Mouse (Mus musculus) forebrain, embryonic 16.5 days (tissue): ENCODE results near the gene Sertad2. TPM values are rescaled to one million over a fixed set of nuclear protein-coding genes. Genes with fewer than 3 reads are reported as not detected.

Experiments used
- ATAC-seq: fragments of 200-750 bp; cut with Nextera tagmentation; 2 replicates; pipeline ENCODE4 v1.8.0; 2017; ENCODE audit warnings: mild to moderate bottlenecking, moderate library complexity
- H3K27ac ChIP-seq: fragments of 300-500 bp; sonication (generic); 2 replicates; pipeline ENCODE4 v1.5.1; 2014; ENCODE audit warnings: low read length, control low read depth
- H3K27me3 ChIP-seq: fragments of 300-500 bp; sonication (generic); replicated peaks from 2 replicates; pipeline ENCODE4 v1.6.1; 2014; ENCODE audit warnings: low read length; ENCODE audit not compliant: control insufficient read depth, insufficient read depth
- H3K36me3 ChIP-seq: fragments of 300-500 bp; sonication (generic); 2 replicates; pipeline ENCODE4 v1.6.1; 2014; ENCODE audit not compliant: control insufficient read depth, insufficient read depth
- H3K4me1 ChIP-seq: fragments of 300-500 bp; sonication (generic); replicated peaks from 2 replicates; pipeline ENCODE4 v1.6.1; 2014; ENCODE audit warnings: low read length; ENCODE audit not compliant: control insufficient read depth, insufficient read depth
- H3K4me2 ChIP-seq: fragments of 300-500 bp; sonication (generic); 2 replicates; pipeline ENCODE4 v1.6.1; 2014; ENCODE audit warnings: mild to moderate bottlenecking, low read length, control low read depth
- H3K4me3 ChIP-seq: fragments of 300-500 bp; sonication (generic); replicated peaks from 2 replicates; pipeline ENCODE4 v1.5.1; 2014; ENCODE audit warnings: mild to moderate bottlenecking, low read length, control low read depth
- H3K9ac ChIP-seq: fragments of 300-500 bp; sonication (generic); replicated peaks from 2 replicates; pipeline ENCODE4 v1.6.1; 2014; ENCODE audit warnings: low read depth, low read length, control low read depth
- H3K9me3 ChIP-seq: fragments of 300-500 bp; sonication (generic); 2 replicates; pipeline ENCODE4 v1.6.1; 2016; ENCODE audit warnings: low read length; ENCODE audit not compliant: control insufficient read depth
- WGBS: fragments of 180-500 bp; shearing (Covaris S2); extraction: QIAGEN DNeasy Blood & Tissue Kit; methylation state at CpG from one replicate; pipeline ENCODE4 v1.1.7; 2014; 5-methylcytosine and 5-hydroxymethylcytosine counted together
- polyA plus RNA-seq: library from polyadenylated mRNA; unstranded; fragments of >200 nt; fragmentation: Nextera tagmentation; extraction: Ambion mirVana; gene quantifications from 2 replicates; pipeline ENCODE4 v1.2.1, GENCODE M21; 2015

Gene Sertad2
- polyA plus RNA-seq, 1 experiment from 2014 or later = 30.3 TPM

- WGBS = 32% methylated on average over 3 of the region's 3 CpGs
- Histone ChIP-seq H3K36me3 (no peaks in the 10 kb centered on the region), H3K9ac (no peak overlapping the region), H3K9me3 (no peaks in the 10 kb centered on the region), H3K27me3 (no peaks in the 10 kb centered on the region), H3K4me1 (peaks cover 41% of the 10 kb centered on the region), H3K4me3 (no peak overlapping the region), H3K27ac (peak overlapping the region; percentile 21; the same call in 1 of the 2 replicates), H3K4me2 (no peak overlapping the region)
- ATAC-seq = no peak
These were observed 116.0 kb downstream of the Sertad2 start for GRCm38 (mm10) chr11:20659094-20659493.

- H3K4me1 ChIP-seq = peaks cover 36% of the 10 kb centered on the region
- H3K4me3 ChIP-seq = no peak overlapping the region
- no peaks in the 10 kb centered on the region for H3K36me3 ChIP-seq
- H3K27ac ChIP-seq = no peak overlapping the region
- H3K27me3 ChIP-seq = no peaks in the 10 kb centered on the region
- no peak overlapping the region for H3K9ac ChIP-seq
- 85% methylated on average over 14 of the region's 14 CpGs for WGBS
- H3K4me2 ChIP-seq = no peak overlapping the region
- no peaks in the 10 kb centered on the region for H3K9me3 ChIP-seq
- ATAC-seq = no peak
These were observed 117.4 kb downstream of the Sertad2 start for GRCm38 (mm10) chr11:20660111-20661097.

GRCm38 (mm10) chr11:20661652-20662051, 118.6 kb downstream of the Sertad2 start:
- Histone ChIP-seq H3K4me2 (no peak overlapping the region), H3K27ac (no peak overlapping the region), H3K9ac (no peak overlapping the region), H3K9me3 (no peaks in the 10 kb centered on the region), H3K4me3 (no peak overlapping the region), H3K36me3 (no peaks in the 10 kb centered on the region), H3K4me1 (peaks cover 23% of the 10 kb centered on the region), H3K27me3 (no peaks in the 10 kb centered on the region)
- no peak for ATAC-seq
- WGBS = 33% methylated on average over 4 of the region's 4 CpGs

- Histone ChIP-seq H3K4me2 (no peak overlapping the region), H3K9me3 (no peaks in the 10 kb centered on the region), H3K36me3 (no peaks in the 10 kb centered on the region), H3K27ac (no peak overlapping the region), H3K27me3 (no peaks in the 10 kb centered on the region), H3K4me3 (no peak overlapping the region), H3K9ac (no peak overlapping the region), H3K4me1 (peaks cover 18% of the 10 kb centered on the region)
- 53% methylated on average over 7 of the region's 7 CpGs for WGBS
- no peak for ATAC-seq
These were observed 119.8 kb downstream of the Sertad2 start for GRCm38 (mm10) chr11:20662811-20663210.

DNA sequence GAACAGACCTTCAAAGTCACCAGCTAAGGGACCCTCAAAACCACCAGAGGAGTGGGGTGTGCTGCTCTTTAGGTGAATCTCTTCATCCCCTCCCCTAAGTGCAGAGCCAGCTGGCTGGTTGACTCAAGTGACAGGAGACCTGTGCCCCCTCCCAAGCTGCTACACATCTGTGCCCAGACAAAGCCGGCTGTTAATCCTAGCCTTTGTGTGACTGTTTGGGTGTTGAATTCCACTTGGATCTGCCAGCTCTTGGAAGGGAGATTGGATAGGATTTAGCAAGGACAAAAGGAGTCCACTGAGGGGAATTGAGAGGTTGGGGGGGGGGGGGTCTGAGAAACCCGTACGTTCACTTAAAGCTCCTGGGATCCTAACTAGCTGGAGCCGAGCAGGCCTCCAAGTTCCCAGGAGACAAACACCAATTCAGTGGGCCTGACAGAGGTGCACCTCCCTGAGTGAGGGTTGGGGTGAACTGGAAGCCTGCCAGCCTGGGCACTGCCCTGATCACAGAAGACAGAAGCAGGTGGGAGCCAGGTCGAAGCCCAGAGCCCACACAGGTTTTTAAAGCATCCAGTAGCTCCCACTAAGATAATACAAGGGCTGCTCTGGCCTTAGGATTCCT, 120.6 kb downstream of the Sertad2 start:
- WGBS = 10% methylated on average over 5 of the region's 5 CpGs
- H3K9me3 ChIP-seq = no peaks in the 10 kb centered on the region
- H3K9ac ChIP-seq = no peak overlapping the region; the same call in 1 of the 2 replicates
- ATAC-seq = peak; percentile 32; the same call in 1 of the 2 replicates
- no peak overlapping the region for H3K4me2 ChIP-seq
- H3K27me3 ChIP-seq = no peaks in the 10 kb centered on the region
- H3K4me3 ChIP-seq = no peak overlapping the region
- H3K36me3 ChIP-seq = no peaks in the 10 kb centered on the region
- H3K27ac ChIP-seq = no peak overlapping the region
- H3K4me1 ChIP-seq = peaks cover 18% of the 10 kb centered on the region

DNA sequence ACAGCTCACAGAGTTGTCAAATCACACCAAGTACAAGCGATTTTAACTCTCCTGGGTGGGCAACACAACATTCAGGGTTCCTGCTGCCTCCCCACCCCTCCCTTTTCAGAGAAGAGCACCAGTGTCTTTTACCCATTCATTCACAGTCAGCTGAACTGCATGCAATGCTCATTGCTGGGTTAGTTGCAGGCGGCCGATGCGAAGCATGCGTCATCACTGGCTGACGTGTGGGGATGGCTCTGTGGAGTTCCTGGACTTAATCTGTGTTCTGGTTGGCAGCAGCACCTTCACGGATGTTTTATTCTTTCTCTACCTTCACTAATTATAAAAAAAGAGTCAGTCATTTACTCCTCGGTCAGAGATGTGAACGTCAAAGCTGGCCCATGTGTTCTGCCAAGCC, 121.8 kb downstream of the Sertad2 start:
- ATAC-seq = no peak; the same call in 1 of the 2 replicates
- Histone ChIP-seq H3K36me3 (no peaks in the 10 kb centered on the region), H3K4me2 (no peak overlapping the region), H3K4me1 (peaks cover 12% of the 10 kb centered on the region), H3K27me3 (no peaks in the 10 kb centered on the region), H3K9me3 (no peaks in the 10 kb centered on the region), H3K9ac (no peak overlapping the region), H3K27ac (no peak overlapping the region), H3K4me3 (no peak overlapping the region)
- 35% methylated on average over 9 of the region's 9 CpGs for WGBS

GRCm38 (mm10) chr11:20671789-20672392, 128.8 kb downstream of the Sertad2 start:
- no peaks in the 10 kb centered on the region for H3K9me3 ChIP-seq
- 53% methylated on average over 6 of the region's 6 CpGs for WGBS
- H3K4me3 ChIP-seq = no peak overlapping the region
- no peaks in the 10 kb centered on the region for H3K27me3 ChIP-seq
- H3K36me3 ChIP-seq = no peaks in the 10 kb centered on the region
- no peak overlapping the region for H3K27ac ChIP-seq
- H3K4me1 ChIP-seq = no peaks in the 10 kb centered on the region
- no peak overlapping the region for H3K4me2 ChIP-seq
- no peak overlapping the region for H3K9ac ChIP-seq
- ATAC-seq = no peak

- 82% methylated on average over 6 of the region's 6 CpGs for WGBS
- Histone ChIP-seq H3K36me3 (no peaks in the 10 kb centered on the region), H3K9ac (no peak overlapping the region), H3K4me1 (no peaks in the 10 kb centered on the region), H3K9me3 (no peaks in the 10 kb centered on the region), H3K4me2 (no peak overlapping the region), H3K27ac (no peak overlapping the region), H3K4me3 (no peak overlapping the region), H3K27me3 (no peaks in the 10 kb centered on the region)
- no peak for ATAC-seq
These were observed 129.5 kb downstream of the Sertad2 start for GRCm38 (mm10) chr11:20672513-20672912.

- H3K4me2 ChIP-seq = no peak overlapping the region
- no peak for ATAC-seq
- no peaks in the 10 kb centered on the region for H3K36me3 ChIP-seq
- H3K4me1 ChIP-seq = no peaks in the 10 kb centered on the region
- H3K4me3 ChIP-seq = no peak overlapping the region
- 81% methylated on average over 2 of the region's 2 CpGs for WGBS
- no peak overlapping the region for H3K27ac ChIP-seq
- H3K9me3 ChIP-seq = no peaks in the 10 kb centered on the region
- no peak overlapping the region for H3K9ac ChIP-seq
- no peaks in the 10 kb centered on the region for H3K27me3 ChIP-seq
These were observed 136.3 kb downstream of the Sertad2 start for GRCm38 (mm10) chr11:20679396-20679795.
